Mouse (Mus musculus) brown adipose tissue, adult 24 weeks (tissue): Measurements from ENCODE around the gene Dtx3l. TPM values are rescaled to one million over a fixed set of nuclear protein-coding genes. Genes with fewer than 3 reads are reported as not detected.
"Not testable (repeated sequence)": the region's sequence is repeated elsewhere in the genome, so short reads cannot be mapped to it uniquely, and the experiment has no call there.

Experiments
- H3K27ac ChIP-seq: fragments of 200-500 bp; replicated peaks from 2 replicates; pipeline ENCODE4 v1.5.1; 2012; ENCODE audit warnings: low read depth, mild to moderate bottlenecking, low read length
- H3K4me1 ChIP-seq: fragments of 200-500 bp; 2 replicates; pipeline ENCODE4 v1.6.1; 2012; ENCODE audit warnings: low read length, mixed read lengths; ENCODE audit not compliant: control insufficient read depth, insufficient read depth, insufficient read length
- H3K4me3 ChIP-seq: fragments of 200-500 bp; 2 replicates; pipeline ENCODE4 v1.5.1; 2012; ENCODE audit warnings: low read depth, mild to moderate bottlenecking, low read length, moderate library complexity; ENCODE audit not compliant: insufficient read depth
- polyA plus RNA-seq: library from polyadenylated mRNA; stranded (reverse); fragments of >200 nt; gene quantifications from 2 replicates; pipeline ENCODE4 v1.2.4, GENCODE M21; 2012; ENCODE audit not compliant: missing spikeins, insufficient read depth, insufficient read length

The Dtx3l gene
- polyA plus RNA-seq, 1 experiment = 6.3 TPM

GRCm38 (mm10) chr16:35911449-35911848 is 27.5 kb downstream of the Dtx3l start:
- H3K4me3 ChIP-seq = no peak overlapping the region
- peaks cover 4% of the 10 kb centered on the region; the same call in 1 of the 2 replicates for H3K4me1 ChIP-seq
- no peak overlapping the region for H3K27ac ChIP-seq

- peaks cover 4% of the 10 kb centered on the region; the same call in 1 of the 2 replicates for H3K4me1 ChIP-seq
- H3K27ac ChIP-seq = peak overlapping the region; percentile 45
- H3K4me3 ChIP-seq = no peak overlapping the region
These were observed 31.3 kb downstream of the Dtx3l start for GRCm38 (mm10) chr16:35907432-35908201.

DNA sequence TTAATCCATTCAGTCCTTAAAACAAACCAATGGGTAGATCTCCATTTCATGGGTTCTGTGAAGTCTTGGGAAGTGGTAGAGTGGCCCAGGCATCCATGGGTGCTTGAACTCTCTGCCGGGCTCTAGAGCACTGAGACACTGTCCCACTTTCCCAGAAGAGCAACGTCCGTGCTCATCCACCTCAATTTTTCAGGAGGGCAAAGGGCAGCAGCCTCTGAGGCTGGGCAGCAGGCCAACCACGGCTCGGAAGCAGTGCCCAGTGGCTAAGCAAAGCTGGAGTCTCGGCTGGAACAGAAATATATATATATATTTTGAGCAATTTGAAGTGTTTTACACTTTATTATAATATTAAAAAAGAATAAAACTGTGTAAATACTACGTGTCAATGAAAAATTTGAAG is 32.1 kb downstream of the Dtx3l start:
- Histone ChIP-seq H3K4me3 (no peak overlapping the region), H3K4me1 (peaks cover 4% of the 10 kb centered on the region; the same call in 1 of the 2 replicates), H3K27ac (no peak overlapping the region)

DNA sequence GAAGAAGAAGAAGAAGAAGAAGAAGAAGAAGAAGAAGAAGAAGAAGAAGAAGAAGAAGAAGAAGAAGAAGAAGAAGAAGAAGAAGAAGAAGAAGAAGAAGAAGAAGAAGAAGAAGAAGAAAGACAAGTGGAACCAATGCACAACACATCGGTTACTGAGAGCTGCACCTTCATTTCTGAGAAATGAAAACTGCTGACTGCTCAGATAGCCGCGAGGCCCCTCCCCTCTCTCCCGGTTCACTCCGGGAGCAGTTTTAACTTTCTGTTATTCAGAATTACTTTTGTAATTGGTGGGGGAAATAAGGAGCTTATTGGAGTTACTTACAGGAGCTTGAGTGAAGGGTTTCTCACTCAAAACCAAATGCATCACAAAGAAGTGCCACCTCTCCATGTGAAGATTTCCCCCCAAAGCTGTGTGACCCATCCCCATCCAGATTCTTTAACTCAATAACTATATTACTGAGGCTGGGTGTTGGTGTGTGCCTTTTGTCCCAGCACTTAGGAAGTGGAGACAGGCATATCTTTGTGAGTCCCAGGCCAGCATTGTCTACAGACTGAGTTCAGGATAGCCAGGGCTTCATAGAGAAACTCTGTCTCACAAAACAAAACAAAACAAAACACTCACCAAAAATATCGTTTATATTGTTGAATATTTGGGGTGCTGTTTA is 33.0 kb downstream of the Dtx3l start:
- no peak overlapping the region for H3K4me3 ChIP-seq
- peaks cover 4% of the 10 kb centered on the region; the same call in 1 of the 2 replicates for H3K4me1 ChIP-seq
- no peak overlapping the region for H3K27ac ChIP-seq

GRCm38 (mm10) chr16:35905355-35905754 is 33.6 kb downstream of the Dtx3l start:
- Histone ChIP-seq H3K27ac (no peak overlapping the region), H3K4me1 (peaks cover 4% of the 10 kb centered on the region; the same call in 1 of the 2 replicates), H3K4me3 (no peak overlapping the region)

- H3K27ac ChIP-seq = no peak overlapping the region
- no peak overlapping the region for H3K4me3 ChIP-seq
- peaks cover 4% of the 10 kb centered on the region; the same call in 1 of the 2 replicates for H3K4me1 ChIP-seq
These were observed 34.7 kb downstream of the Dtx3l start for GRCm38 (mm10) chr16:35904121-35904736.

DNA sequence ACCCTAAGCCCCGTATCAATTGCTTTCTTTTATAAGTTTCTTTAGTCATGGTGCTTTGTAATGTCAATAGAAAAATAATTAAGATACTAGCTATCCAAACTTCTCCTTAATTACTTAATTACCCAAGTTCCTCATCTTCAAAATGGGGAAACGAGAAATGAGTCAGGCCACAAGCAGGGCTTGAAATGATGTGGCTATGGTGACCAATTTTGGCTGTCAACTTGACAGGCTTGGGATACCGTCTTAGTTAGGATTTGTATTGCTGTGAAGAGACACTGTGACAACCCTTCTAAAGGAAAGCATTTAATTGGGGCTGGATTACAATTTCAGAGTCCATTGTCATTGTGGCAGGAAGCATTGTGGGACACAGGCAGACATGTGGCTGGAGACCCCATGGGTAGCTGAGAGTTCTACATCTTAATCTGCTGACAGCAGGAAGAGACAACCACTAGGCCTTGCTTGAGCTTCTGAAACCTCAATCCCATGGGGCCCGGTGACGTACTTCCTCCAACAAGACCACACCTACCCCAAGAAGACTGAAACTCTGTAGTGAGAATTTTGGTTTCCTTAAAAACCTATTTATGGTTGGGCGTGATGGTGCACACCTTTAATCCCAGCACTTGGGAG is 35.8 kb downstream of the Dtx3l start:
- Histone ChIP-seq H3K27ac (peak overlapping the region; percentile 34), H3K4me1 (peaks cover 4% of the 10 kb centered on the region; the same call in 1 of the 2 replicates), H3K4me3 (no peak overlapping the region)

DNA sequence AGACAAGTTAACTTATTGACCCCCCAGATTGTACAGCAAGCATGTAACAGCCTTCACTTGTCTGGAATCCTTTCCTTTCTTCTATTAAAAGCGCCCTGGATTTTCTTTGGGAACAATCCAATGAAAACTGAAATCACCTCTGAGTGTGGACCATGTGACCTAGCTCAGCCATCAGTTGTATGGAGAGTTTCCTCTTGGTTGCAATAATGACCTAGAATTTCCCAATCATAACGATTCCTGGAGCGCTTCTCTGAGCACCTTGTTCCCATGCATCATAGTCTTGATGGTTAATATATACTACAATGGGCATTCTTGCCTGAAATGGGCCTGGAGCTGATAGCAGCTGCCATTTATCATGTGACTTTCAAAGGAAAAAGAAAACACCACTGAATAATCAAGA is 38.4 kb downstream of the Dtx3l start:
- no peak overlapping the region for H3K4me3 ChIP-seq
- H3K27ac ChIP-seq = no peak overlapping the region
- no peaks in the 10 kb centered on the region for H3K4me1 ChIP-seq

GRCm38 (mm10) chr16:35894997-35895396 is 44.0 kb downstream of the Dtx3l start:
- no peak overlapping the region for H3K27ac ChIP-seq
- no peak overlapping the region for H3K4me3 ChIP-seq
- H3K4me1 ChIP-seq = no peaks in the 10 kb centered on the region

- H3K27ac ChIP-seq, H3K4me3 ChIP-seq, H3K4me1 ChIP-seq: not testable (repeated sequence)
These were observed 47.3 kb downstream of the Dtx3l start for GRCm38 (mm10) chr16:35891603-35892002.

DNA sequence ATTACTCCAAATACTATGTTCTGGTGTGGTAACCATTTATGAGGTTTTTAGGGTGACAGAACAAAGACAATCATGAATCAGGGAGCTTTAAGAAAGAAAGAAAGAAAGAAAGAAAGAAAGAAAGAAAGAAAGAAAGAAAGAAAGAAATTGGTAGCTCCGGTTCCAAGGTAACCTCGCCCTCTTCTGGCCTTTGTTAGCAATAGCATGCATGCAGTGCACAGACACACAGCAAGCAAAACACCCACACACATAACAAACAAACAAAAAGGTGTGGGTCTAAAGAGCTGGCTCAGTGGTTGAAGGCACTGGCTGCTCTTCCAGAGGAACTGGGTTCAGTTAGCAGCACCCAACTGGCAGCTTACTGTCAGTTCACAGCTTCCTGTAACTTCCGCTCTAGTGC is 48.3 kb downstream of the Dtx3l start:
- Histone ChIP-seq H3K27ac (no peak overlapping the region), H3K4me1 (no peaks in the 10 kb centered on the region), H3K4me3 (no peak overlapping the region)

DNA sequence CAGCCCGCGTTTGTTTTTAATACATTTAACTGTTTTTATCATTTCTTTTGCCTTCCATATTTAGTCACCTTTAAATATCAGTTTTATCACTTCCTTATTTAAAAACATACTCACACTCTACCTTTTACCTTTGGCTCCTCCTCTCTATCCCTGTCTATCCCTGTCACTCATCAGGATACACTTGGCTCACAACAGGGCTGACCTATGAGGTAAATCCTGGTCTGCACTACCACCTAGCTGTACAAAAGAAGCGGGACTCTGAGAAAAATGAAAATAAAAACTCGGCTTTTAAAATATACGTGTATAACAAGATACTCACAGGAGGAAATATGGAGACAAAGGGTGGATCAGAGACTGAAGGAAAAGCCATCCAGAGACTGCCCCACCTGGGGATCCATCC is 50.0 kb downstream of the Dtx3l start:
- H3K27ac ChIP-seq = no peak overlapping the region
- no peaks in the 10 kb centered on the region for H3K4me1 ChIP-seq
- H3K4me3 ChIP-seq = no peak overlapping the region

GRCm38 (mm10) chr16:35888174-35888573 is 50.8 kb downstream of the Dtx3l start:
- no peaks in the 10 kb centered on the region for H3K4me1 ChIP-seq
- H3K4me3 ChIP-seq = no peak overlapping the region
- H3K27ac ChIP-seq = peak overlapping the region; percentile 41; the same call in 1 of the 2 replicates
